Mouse (Mus musculus): ENCODE measurements around the gene Olfr1202.

Gene Olfr1202

DNA sequence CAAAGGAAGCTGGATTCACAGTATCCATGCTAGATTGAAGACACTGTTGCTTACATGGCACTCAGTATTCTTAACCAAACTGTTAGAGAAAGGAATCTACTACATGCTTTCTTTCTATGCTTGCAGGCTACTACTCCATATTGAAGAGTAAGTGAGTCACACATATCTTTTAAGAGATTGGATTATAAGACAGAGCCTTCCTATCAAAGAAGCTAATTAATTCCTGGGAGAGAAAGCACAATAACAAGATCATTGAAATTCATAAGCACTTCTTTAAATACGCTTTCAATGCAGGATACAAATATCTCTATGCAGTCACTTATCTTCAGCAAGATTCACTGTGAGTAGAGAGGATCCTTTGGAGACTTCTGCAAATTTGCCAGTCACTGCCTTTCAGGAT, at the start of gene Olfr1202:
Gene Olfr1202 (plus strand): TSS at position 301 of the 400 bp plus-strand sequence.
- no peak for DNase-seq

GRCm38 (mm10) chr2:88770388-88770787, 43.9 kb upstream of the Olfr1202 start, which contains the start of gene Olfr1200:
TSS of gene Olfr1200 (minus strand) at chr2:88770488.
- DNase-seq, result no peak

GRCm38 (mm10) chr2:88792736-88793135, 21.6 kb upstream of the Olfr1202 start, which contains the start of gene Olfr1201:
TSS of gene Olfr1201 (plus strand) at chr2:88793036.
- DNase-seq, result no peak

GRCm38 (mm10) chr2:88829437-88829836, 15.1 kb downstream of the Olfr1202 start, which contains the start of gene Olfr1205:
TSS of gene Olfr1205 (plus strand) at chr2:88829737.
- DNase-seq, result no peak

DNA sequence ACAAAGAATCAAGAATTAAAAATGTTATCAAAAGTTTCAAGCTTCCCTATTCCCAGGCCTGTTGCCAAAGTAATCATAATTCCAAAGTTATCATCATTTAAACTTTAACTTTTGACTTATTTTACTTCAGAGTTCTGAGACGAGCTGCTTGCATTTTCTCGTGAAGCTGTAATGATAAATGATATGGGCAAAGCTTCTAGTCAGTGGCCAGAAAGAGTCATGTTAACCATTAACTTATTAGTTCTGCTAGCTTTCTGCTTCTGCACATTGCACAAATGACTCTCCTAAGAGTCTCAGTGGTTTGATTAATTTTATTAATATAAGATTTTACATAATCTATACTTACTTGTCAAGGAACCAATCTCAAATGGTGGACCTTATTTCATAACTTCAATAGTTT, 24.2 kb downstream of the Olfr1202 start:
- no peak for DNase-seq

GRCm38 (mm10) chr2:88848992-88849391, 34.7 kb downstream of the Olfr1202 start, which contains the start of gene Olfr1204:
TSS of gene Olfr1204 (plus strand) at chr2:88849292.
- no peak for DNase-seq

GRCm38 (mm10) chr2:88862931-88863330, 48.6 kb downstream of the Olfr1202 start, which contains the start of gene Olfr1206:
TSS of gene Olfr1206 (plus strand) at chr2:88863231.
- DNase-seq, result no peak
